Mouse (Mus musculus): ENCODE results near the gene Slxl1. TPM values are rescaled to one million over a fixed set of nuclear protein-coding genes. Genes with fewer than 3 reads are reported as not detected.

Gene Slxl1
- not detected in 2 replicates for polyA plus RNA-seq (2012; ENCODE audit: low replicate concordance)

GRCm38 (mm10) chrX:55226576-55226975 lies at the start of gene Slxl1:
TSS of gene Slxl1 (plus strand) at chrX:55226876.

